Mouse (Mus musculus) G1E (cell line): ENCODE measurements at regions not wholly inside any gene's neighbourhood (a gene's known extent, or its start where the extent isn't known, plus 50 kb on each side); places are given as distances from the start of the nearest gene placed in this dataset.

ENCODE experiments used
- ATAC-seq: 2 replicates; pipeline ENCODE4 v1.8.0; 2016; ENCODE audit warnings: mild to moderate bottlenecking; ENCODE audit not compliant: insufficient number of reproducible peaks, poor library complexity, low FRiP score, severe bottlenecking; ENCODE audit errors: extremely low read depth
- DNase-seq: peaks from one replicate; pipeline ENCODE4 v3.0.0; 2012; ENCODE audit warnings: low spot score
- H3K27me3 ChIP-seq: 2 replicates; pipeline ENCODE4 v1.6.1; 2012; ENCODE audit warnings: mild to moderate bottlenecking, low read length, inconsistent platforms; ENCODE audit not compliant: insufficient read depth
- H3K36me3 ChIP-seq: replicated peaks from 2 replicates; pipeline ENCODE3; 2012; ENCODE audit warnings: mild to moderate bottlenecking, inconsistent platforms
- H3K4me1 ChIP-seq: 2 replicates; pipeline ENCODE4 v1.6.1; 2012; ENCODE audit warnings: low read depth, low read length, inconsistent platforms, mixed read lengths; ENCODE audit not compliant: insufficient read depth
- H3K4me3 ChIP-seq: 2 replicates; pipeline ENCODE4 v1.5.1; 2012; ENCODE audit warnings: low read depth, mild to moderate bottlenecking, inconsistent platforms, low read length, moderate library complexity, mixed read lengths
- H3K9me3 ChIP-seq: replicated peaks from 2 replicates; pipeline ENCODE4 v1.6.1; 2012; ENCODE audit warnings: inconsistent platforms
- CTCF ChIP-seq: IDR thresholded peaks from 2 replicates; pipeline ENCODE4 v1.5.1; 2012; ENCODE audit warnings: low read depth, low read length, inconsistent platforms, mixed read lengths
- GATA1 ChIP-seq: IDR thresholded peaks from 2 replicates; pipeline ENCODE4 v1.6.1; 2012; ENCODE audit warnings: borderline replicate concordance, low read length, inconsistent platforms, mixed read lengths
- GATA2 ChIP-seq: IDR thresholded peaks from 2 replicates; pipeline ENCODE4 v1.6.1; 2012; ENCODE audit warnings: low read depth, low read length, inconsistent platforms, borderline replicate concordance
- POLR2AphosphoS5 ChIP-seq: IDR thresholded peaks from 2 replicates; pipeline ENCODE4 v1.6.1; 2012; ENCODE audit warnings: low read depth, low read length, inconsistent platforms; ENCODE audit not compliant: insufficient replicate concordance
- TAL1 ChIP-seq: conservative IDR thresholded peaks from 2 replicates; pipeline ENCODE4 v1.6.1; 2012; ENCODE audit warnings: low read depth, low read length, inconsistent platforms, mixed read lengths

- TF ChIP-seq CTCF (no peak), GATA1 (no peak), GATA2 (no peak), POLR2AphosphoS5 (no peak), TAL1 (no peak)
- no peaks in the 10 kb centered on the region for H3K4me1 ChIP-seq
- H3K4me3 ChIP-seq: no peak overlapping the region
- H3K36me3 ChIP-seq: no peaks in the 10 kb centered on the region
- DNase-seq (no peak), ATAC-seq (no peak)
- no peaks in the 10 kb centered on the region for H3K9me3 ChIP-seq
- no peaks in the 10 kb centered on the region for H3K27me3 ChIP-seq
Measured at GRCm38 (mm10) chr6:49694851-49695250, 127.7 kb upstream of the Npy start.

GRCm38 (mm10) chr6:49696990-49697389 is 125.5 kb upstream of the Npy start:
- ATAC-seq (no peak), DNase-seq (no peak)
- Histone ChIP-seq H3K27me3 (no peaks in the 10 kb centered on the region), H3K4me3 (no peak overlapping the region), H3K36me3 (no peaks in the 10 kb centered on the region), H3K9me3 (no peaks in the 10 kb centered on the region), H3K4me1 (no peaks in the 10 kb centered on the region)
- no peak for TF ChIP-seq CTCF
- TF ChIP-seq TAL1: no peak
- no peak for TF ChIP-seq GATA2
- TF ChIP-seq GATA1: no peak
- TF ChIP-seq POLR2AphosphoS5: no peak

- TF ChIP-seq CTCF (no peak), TAL1 (no peak), GATA2 (no peak), POLR2AphosphoS5 (no peak), GATA1 (no peak)
- H3K27me3 ChIP-seq: no peaks in the 10 kb centered on the region
- H3K4me3 ChIP-seq: no peak overlapping the region
- no peaks in the 10 kb centered on the region for H3K36me3 ChIP-seq
- H3K4me1 ChIP-seq: no peaks in the 10 kb centered on the region
- no peaks in the 10 kb centered on the region for H3K9me3 ChIP-seq
- DNase-seq (no peak), ATAC-seq (no peak)
Measured at GRCm38 (mm10) chr6:49701453-49701852, 121.1 kb upstream of the Npy start.

- Histone ChIP-seq H3K27me3 (no peaks in the 10 kb centered on the region), H3K4me1 (no peaks in the 10 kb centered on the region), H3K4me3 (no peak overlapping the region), H3K36me3 (no peaks in the 10 kb centered on the region), H3K9me3 (no peaks in the 10 kb centered on the region)
- no peak for DNase-seq
- no peak for ATAC-seq
- no peak for TF ChIP-seq GATA2
- no peak for TF ChIP-seq CTCF
- no peak for TF ChIP-seq POLR2AphosphoS5
- no peak for TF ChIP-seq TAL1
- no peak for TF ChIP-seq GATA1
Measured at GRCm38 (mm10) chr6:49712980-49713379, 109.5 kb upstream of the Npy start.

GRCm38 (mm10) chr6:49716520-49716919 is 106.0 kb upstream of the Npy start:
- Histone ChIP-seq H3K4me1 (no peaks in the 10 kb centered on the region), H3K27me3 (no peaks in the 10 kb centered on the region), H3K36me3 (no peaks in the 10 kb centered on the region), H3K4me3 (no peak overlapping the region), H3K9me3 (no peaks in the 10 kb centered on the region)
- ATAC-seq (no peak), DNase-seq (no peak)
- no peak for TF ChIP-seq GATA1
- TF ChIP-seq TAL1: no peak
- no peak for TF ChIP-seq CTCF
- TF ChIP-seq GATA2: no peak
- TF ChIP-seq POLR2AphosphoS5: no peak

- Histone ChIP-seq H3K9me3 (no peaks in the 10 kb centered on the region), H3K4me1 (no peaks in the 10 kb centered on the region), H3K36me3 (no peaks in the 10 kb centered on the region), H3K27me3 (no peaks in the 10 kb centered on the region), H3K4me3 (no peak overlapping the region)
- DNase-seq: no peak
- no peak for TF ChIP-seq GATA2
- TF ChIP-seq POLR2AphosphoS5: no peak
- no peak for TF ChIP-seq CTCF
- no peak for TF ChIP-seq GATA1
- no peak for TF ChIP-seq TAL1
- ATAC-seq: no peak
Measured at GRCm38 (mm10) chr6:49716945-49717344, 105.6 kb upstream of the Npy start.

- H3K27me3 ChIP-seq: no peaks in the 10 kb centered on the region
- H3K36me3 ChIP-seq: no peaks in the 10 kb centered on the region
- H3K4me1 ChIP-seq: no peaks in the 10 kb centered on the region
- no peaks in the 10 kb centered on the region for H3K9me3 ChIP-seq
- TF ChIP-seq TAL1: no peak
- TF ChIP-seq POLR2AphosphoS5: no peak
- no peak for TF ChIP-seq GATA1
- no peak for TF ChIP-seq GATA2
- TF ChIP-seq CTCF: no peak
- no peak for ATAC-seq
- no peak for DNase-seq
- H3K4me3 ChIP-seq: no peak overlapping the region
Measured at GRCm38 (mm10) chr6:49733191-49733590, 89.3 kb upstream of the Npy start.
